Mouse (Mus musculus) ovary, adult 10 weeks (tissue): Measurements from ENCODE around the gene H2al1c. TPM values are rescaled to one million over a fixed set of nuclear protein-coding genes. Genes with fewer than 3 reads are reported as not detected.

Experiments used
- polyA plus RNA-seq: library from polyadenylated mRNA; stranded (reverse); fragments of 350-450 nt; fragmentation: Illumina TruSeq; extraction: RNeasy Lipid Tissue Mini Kit (QIAGEN cat#74804); gene quantifications from one replicate; pipeline ENCODE4 v1.2.3, GENCODE M21; 2014

H2al1c gene
- not detected for polyA plus RNA-seq

DNA sequence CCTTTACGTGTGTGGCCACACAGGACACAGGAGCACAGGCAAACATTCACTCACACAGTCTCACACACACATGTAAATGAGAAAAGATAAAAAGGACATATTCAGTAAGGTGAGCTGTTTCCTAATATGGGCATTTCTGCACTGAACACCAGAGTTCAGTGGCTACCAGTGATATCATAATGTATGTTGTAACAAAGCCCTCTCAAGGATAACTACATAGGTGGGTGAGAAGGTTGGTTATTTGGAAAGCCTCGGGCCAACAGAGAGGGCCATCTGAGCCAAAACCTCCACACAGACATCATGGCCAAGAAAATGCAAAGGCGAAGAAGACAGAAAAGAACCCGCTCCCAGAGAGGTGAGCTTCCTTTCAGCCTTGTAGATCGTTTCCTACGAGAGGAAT, at the start of gene H2al1c:
Gene H2al1c (plus strand): TSS at position 301 of the 400 bp plus-strand sequence.

GRCm38 (mm10) chrX:11298957-11299356, 6.5 kb upstream of the H2al1c start, which contains the start of gene H2al1a:
Gene H2al1a (plus strand): TSS chrX:11299257.

GRCm38 (mm10) chrX:11302132-11302531, 3.3 kb upstream of the H2al1c start, which contains the start of gene H2al1b:
Gene H2al1b (plus strand): TSS chrX:11302432.

GRCm38 (mm10) chrX:11308524-11308923, 3.1 kb downstream of the H2al1c start, which contains the start of gene H2al1d:
Gene H2al1d (plus strand): TSS chrX:11308824.

GRCm38 (mm10) chrX:11311634-11312033, 6.2 kb downstream of the H2al1c start, which contains the start of gene H2al1e:
Gene H2al1e (plus strand): TSS chrX:11311934.

DNA sequence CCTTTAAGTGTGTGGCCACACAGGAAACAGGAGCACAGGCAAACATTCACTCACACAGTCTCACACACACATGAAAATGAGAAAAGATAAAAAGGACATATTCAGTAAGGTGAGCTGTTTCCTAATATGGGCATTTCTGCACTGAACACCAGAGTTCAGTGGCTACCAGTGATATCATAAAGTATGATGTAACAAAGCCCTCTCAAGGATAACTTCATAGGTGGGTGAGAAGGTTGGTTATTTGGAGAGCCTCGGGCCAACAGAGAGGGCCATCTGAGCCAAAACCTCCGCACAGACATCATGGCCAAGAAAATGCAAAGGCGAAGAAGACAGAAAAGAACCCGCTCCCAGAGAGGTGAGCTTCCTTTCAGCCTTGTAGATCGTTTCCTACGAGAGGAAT, 9.4 kb downstream of the H2al1c start, which contains the start of gene H2al1f:
Gene H2al1f (plus strand): TSS at position 301 of the 400 bp plus-strand sequence.

GRCm38 (mm10) chrX:11317956-11318355, 12.5 kb downstream of the H2al1c start, which contains the start of gene H2al1g:
Gene H2al1g (plus strand): TSS chrX:11318256.

GRCm38 (mm10) chrX:11321192-11321591, 15.7 kb downstream of the H2al1c start, which contains the start of gene H2al1h:
Gene H2al1h (plus strand): TSS chrX:11321492.

GRCm38 (mm10) chrX:11324359-11324758, 18.9 kb downstream of the H2al1c start, which contains the start of gene H2al1i:
Gene H2al1i (plus strand): TSS chrX:11324659.

GRCm38 (mm10) chrX:11327522-11327921, 22.1 kb downstream of the H2al1c start, which contains the start of gene H2al1j:
Gene H2al1j (plus strand): TSS chrX:11327822.

Other genes with a start within 250 kb of the H2al1c start
- gene H2al1a, start 6.4 kb upstream of the H2al1c start, polyA plus RNA-seq, result not detected
- gene H2al1b, start 3.2 kb upstream of the H2al1c start, polyA plus RNA-seq, result not detected
- gene H2al1d, start 3.2 kb downstream of the H2al1c start, polyA plus RNA-seq, result not detected
- gene H2al1e, start 6.3 kb downstream of the H2al1c start, polyA plus RNA-seq, result not detected
- not detected for gene H2al1f, start 9.5 kb downstream of the H2al1c start, polyA plus RNA-seq
- gene H2al1g, start 12.6 kb downstream of the H2al1c start, polyA plus RNA-seq, result not detected
- gene H2al1h, start 15.8 kb downstream of the H2al1c start, polyA plus RNA-seq, result not detected
- not detected for gene H2al1i, start 19.0 kb downstream of the H2al1c start, polyA plus RNA-seq
- gene H2al1j, start 22.2 kb downstream of the H2al1c start, polyA plus RNA-seq, result not detected